Mouse (Mus musculus): ENCODE measurements around the gene Gm28308. TPM values are rescaled to one million over a fixed set of nuclear protein-coding genes. Genes with fewer than 3 reads are reported as not detected.

Gene Gm28308
- total RNA-seq, 4 experiments from 2014 or later = 0.54 TPM; not detected in 3

DNA sequence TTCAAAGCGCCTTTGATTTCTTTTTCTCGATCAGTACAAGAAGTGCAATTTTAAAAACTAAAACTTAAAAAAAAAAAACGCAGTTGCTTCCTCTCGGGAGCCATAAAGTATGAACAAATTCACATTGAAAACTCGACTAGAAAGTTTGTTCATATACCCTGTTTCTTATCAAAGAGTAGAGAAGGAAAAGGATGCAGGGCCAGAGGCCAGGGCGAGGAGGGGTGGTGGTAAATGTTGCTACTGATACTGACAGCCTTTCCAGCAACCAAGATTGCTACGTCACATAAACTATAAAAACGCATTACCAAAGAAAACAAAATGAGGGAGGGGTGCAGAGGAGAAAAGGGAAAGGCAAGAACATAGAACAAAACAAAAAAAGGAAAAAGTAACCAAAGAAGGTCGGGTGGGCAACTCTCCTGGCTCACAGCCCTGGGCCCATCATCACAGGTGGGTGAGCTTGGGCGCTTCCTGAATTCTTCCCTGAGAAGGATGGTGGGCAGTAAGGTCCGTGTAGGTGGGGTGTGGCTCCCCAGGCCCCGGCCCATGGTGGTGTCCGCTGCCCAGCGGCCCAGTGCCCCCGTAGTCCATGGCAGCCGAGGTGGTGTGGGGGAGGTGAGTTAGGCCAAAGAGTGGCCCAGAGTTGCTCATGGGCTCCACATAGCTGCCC lies 43.5 kb downstream of the Gm28308 start:
- DNase-seq (ENCODE audit: low spot score) = no peak

- DNase-seq (ENCODE audit: low spot score) = no peak
Observed at GRCm38 (mm10) chr6:52168191-52169055, 44.7 kb downstream of the Gm28308 start.

- DNase-seq (ENCODE audit: low spot score) = no peak
Observed at GRCm38 (mm10) chr6:52167736-52168161, 45.4 kb downstream of the Gm28308 start.

- no peak for DNase-seq (ENCODE audit: low spot score)
Observed at GRCm38 (mm10) chr6:52167176-52167575, 46.0 kb downstream of the Gm28308 start.

DNA sequence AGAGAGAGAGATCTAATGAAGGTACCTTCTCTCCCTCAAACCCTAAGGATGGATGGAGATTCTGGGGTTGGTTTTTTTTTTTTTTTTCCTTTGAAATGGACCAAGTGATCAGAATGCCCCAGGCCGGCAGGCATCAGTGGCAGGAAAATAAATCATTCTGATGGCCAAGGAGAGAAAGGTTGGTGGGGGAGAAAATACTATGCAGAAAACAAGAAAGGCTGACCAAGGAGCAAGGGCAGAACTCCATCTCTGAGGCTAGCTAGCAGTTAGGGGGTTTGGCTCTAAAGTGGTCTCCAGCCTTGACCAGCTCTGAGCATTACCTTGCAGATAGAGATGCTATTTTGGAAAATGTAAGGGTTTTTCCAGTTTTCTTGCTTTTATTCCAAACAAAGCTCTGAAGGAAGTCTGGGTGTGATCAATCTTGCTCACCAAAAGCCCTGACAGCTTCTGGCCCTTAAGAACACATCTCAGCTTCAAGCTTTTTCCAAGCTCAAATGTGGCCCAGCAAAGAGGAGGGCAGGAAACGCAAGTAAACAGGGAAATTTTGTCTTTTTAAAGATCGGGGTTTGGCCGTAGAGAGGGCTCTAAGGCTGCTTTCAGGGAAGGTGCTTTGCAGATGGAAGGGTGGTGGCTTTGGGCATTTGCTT lies 46.6 kb downstream of the Gm28308 start:
- no peak for DNase-seq (ENCODE audit: low spot score)

DNA sequence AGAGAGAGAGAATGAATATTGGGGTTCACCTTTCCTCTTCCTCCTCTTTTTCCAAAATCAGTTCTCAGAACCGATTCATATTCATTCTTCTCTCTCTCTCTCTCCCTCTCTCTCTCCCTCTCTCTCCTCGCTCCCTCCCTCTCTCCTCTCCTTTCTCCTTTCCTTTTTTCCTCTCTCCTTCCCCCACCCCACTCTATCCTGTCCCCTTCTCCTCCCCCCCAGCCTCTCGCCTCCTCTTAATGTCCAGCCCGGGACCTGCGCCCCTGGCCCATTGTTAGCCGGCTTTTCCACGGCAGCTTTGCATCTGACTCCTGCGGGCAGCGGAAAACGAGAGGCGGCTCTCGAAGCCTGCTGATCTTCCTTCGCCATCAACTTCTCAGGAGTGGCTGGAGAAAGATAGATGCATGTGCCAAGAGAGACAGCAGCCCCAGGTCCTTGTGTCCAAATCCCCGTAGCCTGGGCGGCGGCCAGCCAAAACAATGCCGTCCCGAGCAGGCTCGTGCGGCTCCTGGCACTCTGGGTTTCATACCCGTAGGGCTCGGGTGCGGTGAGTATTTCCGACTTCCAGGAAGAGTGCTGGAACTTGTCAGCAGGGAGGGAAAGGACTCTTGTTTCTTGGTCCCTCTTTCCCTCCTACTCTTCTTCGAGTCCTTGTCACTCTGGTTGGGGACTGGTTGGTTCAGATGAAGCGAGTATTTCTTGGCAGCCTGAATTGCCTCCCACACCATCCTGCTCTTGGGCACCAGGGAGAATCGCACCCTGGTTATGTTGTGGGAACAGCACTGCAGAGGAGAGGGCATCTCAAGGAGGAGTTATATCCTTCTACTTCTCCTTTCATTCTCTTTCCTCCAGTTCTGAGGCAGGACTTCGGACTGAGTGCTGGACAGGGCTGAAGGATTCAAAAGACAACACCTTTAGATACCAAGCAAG lies 47.4 kb downstream of the Gm28308 start:
- no peak for DNase-seq (ENCODE audit: low spot score)

DNA sequence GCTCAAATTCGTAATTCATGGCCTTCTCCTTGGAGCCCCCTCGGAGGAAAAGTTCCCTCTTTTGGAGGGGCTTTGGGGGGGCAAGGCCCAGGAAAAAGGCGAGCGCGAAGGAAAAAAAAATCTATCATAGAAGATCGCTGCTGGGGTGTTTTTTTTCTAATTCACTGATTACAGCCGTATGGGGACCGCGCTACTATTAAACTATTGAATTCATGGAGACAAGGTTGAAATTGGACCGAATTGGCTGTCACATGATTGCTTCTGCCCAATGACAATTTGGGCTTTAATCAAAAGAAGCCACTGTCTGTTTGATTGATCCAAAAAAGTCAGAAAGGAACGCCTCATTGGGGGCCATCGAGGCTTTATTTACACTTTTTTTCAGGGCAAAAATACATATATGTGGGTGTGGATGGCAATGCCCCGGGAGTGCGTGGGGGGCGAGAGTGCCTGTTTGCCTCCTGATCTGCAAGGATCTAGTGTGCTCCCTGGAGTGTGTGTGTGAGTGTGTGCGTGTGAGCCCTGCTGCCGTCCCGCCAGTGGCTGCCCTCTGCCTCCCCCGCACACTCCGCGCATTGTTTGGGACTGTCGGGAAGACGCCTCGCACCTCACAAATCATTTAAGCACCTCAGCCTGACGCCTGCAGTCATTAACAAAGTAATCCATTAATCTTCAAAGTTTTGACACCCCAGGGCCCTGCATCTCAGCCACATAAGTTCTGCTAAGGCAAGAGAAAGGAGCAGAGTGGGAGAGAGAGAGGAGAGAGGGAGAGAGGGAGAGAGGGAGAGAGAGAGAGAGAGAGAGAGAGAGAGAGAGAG lies 48.3 kb downstream of the Gm28308 start, which contains the start of gene Hoxa2:
Gene Hoxa2, minus strand, starts transcription at position 206 of the 815 bp plus-strand sequence.
- no peak for DNase-seq (ENCODE audit: low spot score)

GRCm38 (mm10) chr6:52164051-52164625 lies 49.0 kb downstream of the Gm28308 start:
- no peak for DNase-seq (ENCODE audit: low spot score)

- no peak for DNase-seq (ENCODE audit: low spot score)
Observed at GRCm38 (mm10) chr6:52163366-52164031, 49.6 kb downstream of the Gm28308 start.

DNA sequence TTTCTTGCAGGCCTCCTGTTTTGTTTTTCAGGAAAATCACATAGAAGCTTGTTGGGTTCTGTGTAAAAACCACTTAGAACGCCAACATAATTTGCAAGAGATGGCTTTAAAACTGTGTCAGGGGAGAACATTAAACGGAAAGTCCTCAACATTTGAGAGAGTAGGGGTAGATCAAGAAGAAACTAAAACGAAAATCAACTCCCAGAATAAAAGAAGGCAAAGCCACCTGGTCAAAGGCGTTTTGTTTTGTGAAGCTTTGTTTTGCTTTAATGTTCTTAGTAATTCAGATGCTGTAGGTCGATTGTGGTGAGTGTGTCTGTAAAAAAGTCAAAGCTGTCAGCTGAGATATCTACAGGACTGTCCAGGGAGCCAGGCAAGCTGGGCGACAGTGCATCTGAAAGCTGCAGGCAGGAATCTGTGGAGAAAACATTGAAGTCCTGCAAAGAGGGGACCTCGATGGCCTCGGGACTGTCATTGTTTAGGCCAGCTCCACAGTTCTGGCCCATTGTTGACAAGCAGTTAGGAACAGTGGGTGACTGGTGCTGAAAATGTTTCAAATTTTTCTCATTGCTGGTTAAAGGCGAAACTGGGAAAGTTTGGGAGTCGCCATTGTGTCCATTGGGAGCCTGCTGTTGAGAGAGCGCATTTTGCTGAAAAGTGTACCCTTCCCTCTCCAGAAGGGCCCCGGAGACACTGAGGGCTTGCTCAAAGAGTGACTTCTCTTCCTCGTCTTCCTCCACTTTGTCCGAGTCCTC lies 50.4 kb downstream of the Gm28308 start:
- DNase-seq (ENCODE audit: low spot score) = no peak

- DNase-seq (ENCODE audit: low spot score) = no peak
Observed at GRCm38 (mm10) chr6:52162093-52162380, 51.1 kb downstream of the Gm28308 start.

- DNase-seq (ENCODE audit: low spot score) = no peak
Observed at GRCm38 (mm10) chr6:52161336-52162092, 51.6 kb downstream of the Gm28308 start.

GRCm38 (mm10) chr6:52160511-52161335 lies 52.4 kb downstream of the Gm28308 start:
- no peak for DNase-seq (ENCODE audit: low spot score)

GRCm38 (mm10) chr6:52159979-52160378 lies 53.2 kb downstream of the Gm28308 start:
- DNase-seq (ENCODE audit: low spot score) = no peak

DNA sequence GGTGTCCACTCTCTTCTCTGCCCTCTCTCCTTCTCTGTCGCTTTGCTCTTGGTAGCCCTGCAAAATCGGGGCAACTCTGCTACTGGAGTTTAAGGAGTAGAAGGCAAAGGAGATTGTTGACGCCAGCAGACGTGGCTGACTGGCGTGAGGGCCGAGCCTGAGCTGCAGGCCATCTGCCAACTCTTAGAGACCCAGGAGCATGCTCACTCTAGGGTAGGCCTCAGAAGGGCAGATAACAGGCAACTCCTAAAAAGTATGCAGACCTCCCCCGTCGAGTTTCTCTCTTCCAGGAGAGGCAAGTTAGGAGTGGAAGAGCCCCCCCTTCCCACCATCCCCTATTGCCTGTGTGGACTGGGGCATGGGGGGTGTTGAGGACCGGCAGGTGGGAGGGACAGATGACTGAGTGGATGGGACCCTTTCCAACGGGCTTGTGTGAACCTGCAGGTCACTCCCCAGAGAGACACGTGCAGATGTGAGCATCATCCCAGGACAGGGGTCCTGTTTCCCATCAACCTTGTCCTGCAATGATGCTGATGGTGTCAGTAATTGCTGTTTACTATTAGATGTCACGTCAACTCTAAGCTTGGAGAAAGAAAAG lies 53.9 kb downstream of the Gm28308 start:
- no peak for DNase-seq (ENCODE audit: low spot score)

DNA sequence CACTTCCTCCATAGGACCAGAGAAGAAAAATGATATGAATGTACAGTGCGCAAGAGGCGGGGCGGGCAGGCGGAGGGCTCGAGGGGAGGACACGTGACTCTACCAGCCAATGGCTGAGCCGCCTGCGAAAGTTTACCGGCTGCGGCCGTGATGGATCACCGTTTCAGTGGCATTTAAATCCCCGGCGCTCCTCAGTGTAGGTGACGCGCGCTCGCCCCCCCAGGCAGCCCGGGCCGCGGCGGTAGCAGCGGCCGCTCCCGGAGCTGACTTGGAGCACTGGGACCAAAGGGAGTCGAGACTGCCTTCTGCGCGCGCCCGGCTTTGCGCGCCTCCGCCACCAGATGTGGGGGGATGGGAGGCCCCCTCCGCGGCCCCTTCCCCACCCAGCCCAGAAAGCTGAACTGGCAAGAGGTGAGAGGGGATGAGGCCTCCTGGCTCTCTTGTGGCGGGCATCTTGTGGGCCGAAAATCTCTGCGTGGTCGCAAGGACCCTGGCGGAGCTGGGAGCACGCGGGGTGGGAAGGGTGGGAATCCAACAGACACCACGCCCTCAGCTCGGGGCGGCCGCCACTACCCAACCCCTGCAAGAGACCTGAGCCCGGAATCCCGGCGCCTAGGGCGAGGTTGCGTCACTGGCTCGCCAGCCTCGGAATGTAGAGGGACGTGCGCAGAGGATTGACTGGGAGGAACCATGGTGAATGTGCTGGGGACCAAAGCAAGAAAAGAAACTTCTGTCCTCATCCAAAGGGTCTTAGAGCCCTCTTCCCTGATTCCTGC lies 54.7 kb downstream of the Gm28308 start, which contains the start of gene Hoxa1:
Gene Hoxa1, minus strand, starts transcription at position 42 of the 776 bp plus-strand sequence.
- peak; percentile 66 for DNase-seq (ENCODE audit: low spot score)
